Mouse (Mus musculus) forebrain, embryonic 15.5 days (tissue): ENCODE results near the gene Ceacam16. TPM values are rescaled to one million over a fixed set of nuclear protein-coding genes. Genes with fewer than 3 reads are reported as not detected.

Experiments
- ATAC-seq: fragments of 200-750 bp; cut with Nextera tagmentation; replicated peaks from 2 replicates; pipeline ENCODE4 v1.8.0; 2017; ENCODE audit warnings: mild to moderate bottlenecking, moderate TSS enrichment, moderate library complexity
- H3K27ac ChIP-seq: fragments of 300-500 bp; sonication (generic); replicated peaks from 2 replicates; pipeline ENCODE4 v1.5.1; 2015; ENCODE audit warnings: mild to moderate bottlenecking, inconsistent platforms
- H3K27me3 ChIP-seq: fragments of 300-500 bp; sonication (generic); 2 replicates; pipeline ENCODE4 v1.6.1; 2015; ENCODE audit warnings: inconsistent platforms
- H3K36me3 ChIP-seq: fragments of 300-500 bp; sonication (generic); 2 replicates; pipeline ENCODE4 v1.6.1; 2015; ENCODE audit warnings: mild to moderate bottlenecking, inconsistent platforms
- H3K4me1 ChIP-seq: fragments of 300-500 bp; sonication (generic); 2 replicates; pipeline ENCODE4 v1.6.1; 2015; ENCODE audit warnings: inconsistent platforms
- H3K4me2 ChIP-seq: fragments of 300-500 bp; sonication (generic); replicated peaks from 2 replicates; pipeline ENCODE4 v1.6.1; 2015; ENCODE audit warnings: mild to moderate bottlenecking, inconsistent platforms
- H3K4me3 ChIP-seq: fragments of 300-500 bp; sonication (generic); 2 replicates; pipeline ENCODE4 v1.5.1; 2015; ENCODE audit warnings: mild to moderate bottlenecking, inconsistent platforms
- H3K9ac ChIP-seq: fragments of 300-500 bp; sonication (generic); replicated peaks from 2 replicates; pipeline ENCODE4 v1.6.1; 2015; ENCODE audit warnings: mild to moderate bottlenecking, inconsistent platforms
- H3K9me3 ChIP-seq: fragments of 300-500 bp; sonication (generic); 2 replicates; pipeline ENCODE4 v1.6.1; 2016; ENCODE audit warnings: inconsistent platforms
- WGBS: fragments of 180-500 bp; shearing (Covaris S2); methylation state at CpG from one replicate; pipeline ENCODE4 v1.1.7; 2015; ENCODE audit warnings: mixed read lengths; 5-methylcytosine and 5-hydroxymethylcytosine counted together
- polyA plus RNA-seq: library from polyadenylated mRNA; unstranded; fragments of >200 nt; fragmentation: Nextera tagmentation; extraction: Ambion mirVana; gene quantifications from 2 replicates; pipeline ENCODE4 v1.2.1, GENCODE M21; 2015

Ceacam16 gene
- polyA plus RNA-seq, 1 experiment from 2014 or later = 0.50 TPM

GRCm38 (mm10) chr7:19865246-19866036 is 4.3 kb upstream of the Ceacam16 start:
- Histone ChIP-seq H3K27me3 (no peaks in the 10 kb centered on the region), H3K9ac (no peak overlapping the region), H3K27ac (no peak overlapping the region), H3K4me3 (no peak overlapping the region), H3K4me1 (no peaks in the 10 kb centered on the region), H3K36me3 (no peaks in the 10 kb centered on the region), H3K9me3 (no peaks in the 10 kb centered on the region), H3K4me2 (no peak overlapping the region)
- WGBS = 84% methylated on average over 8 of the region's 8 CpGs
- ATAC-seq = no peak

DNA sequence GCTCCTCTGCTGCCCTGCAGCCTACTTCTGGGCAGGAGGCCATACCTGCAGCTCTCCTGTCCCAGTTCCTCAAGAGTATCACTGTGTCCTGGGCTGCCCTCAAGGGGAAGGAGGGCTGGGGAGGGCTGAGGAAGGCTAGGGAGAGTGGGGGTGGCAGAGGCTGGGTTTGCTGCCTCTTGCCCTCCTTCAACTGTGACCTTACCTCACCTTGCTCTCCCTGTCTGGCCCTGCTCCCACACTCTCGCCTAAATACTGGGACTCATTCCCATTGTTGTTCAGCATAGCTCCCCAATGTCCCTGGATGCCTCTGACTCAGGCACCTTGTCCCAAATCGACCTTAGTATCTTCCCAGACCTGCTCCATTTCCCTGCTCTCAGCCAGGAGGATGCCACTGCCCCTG is 3.1 kb upstream of the Ceacam16 start:
- WGBS = 19% methylated on average over 2 of the region's 2 CpGs
- H3K4me2 ChIP-seq = no peak overlapping the region
- H3K36me3 ChIP-seq = no peaks in the 10 kb centered on the region
- no peak overlapping the region for H3K9ac ChIP-seq
- no peaks in the 10 kb centered on the region for H3K4me1 ChIP-seq
- ATAC-seq = no peak
- H3K27ac ChIP-seq = no peak overlapping the region
- no peaks in the 10 kb centered on the region for H3K9me3 ChIP-seq
- H3K4me3 ChIP-seq = no peak overlapping the region
- H3K27me3 ChIP-seq = no peaks in the 10 kb centered on the region

DNA sequence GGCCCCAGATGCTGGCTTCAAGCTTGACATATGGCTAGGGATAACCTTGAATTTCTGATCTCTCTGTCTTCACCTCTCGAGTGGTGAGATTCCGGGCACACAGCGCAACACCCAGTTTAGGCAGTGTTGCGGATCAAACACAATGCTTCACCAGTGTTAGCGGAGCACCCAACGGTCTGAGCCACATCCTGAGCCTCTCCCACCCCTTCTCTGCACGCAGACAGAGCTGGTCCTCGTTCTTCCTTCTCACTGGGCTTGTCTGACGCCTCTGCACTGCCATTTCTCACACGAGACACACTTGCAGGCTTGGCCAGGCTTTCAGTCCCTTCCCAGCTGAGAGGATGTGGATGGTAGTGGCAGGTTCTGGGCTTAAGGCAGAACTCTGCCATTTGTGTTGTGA is 1.4 kb downstream of the Ceacam16 start:
- WGBS = 73% methylated on average over 10 of the region's 10 CpGs
- no peak for ATAC-seq

DNA sequence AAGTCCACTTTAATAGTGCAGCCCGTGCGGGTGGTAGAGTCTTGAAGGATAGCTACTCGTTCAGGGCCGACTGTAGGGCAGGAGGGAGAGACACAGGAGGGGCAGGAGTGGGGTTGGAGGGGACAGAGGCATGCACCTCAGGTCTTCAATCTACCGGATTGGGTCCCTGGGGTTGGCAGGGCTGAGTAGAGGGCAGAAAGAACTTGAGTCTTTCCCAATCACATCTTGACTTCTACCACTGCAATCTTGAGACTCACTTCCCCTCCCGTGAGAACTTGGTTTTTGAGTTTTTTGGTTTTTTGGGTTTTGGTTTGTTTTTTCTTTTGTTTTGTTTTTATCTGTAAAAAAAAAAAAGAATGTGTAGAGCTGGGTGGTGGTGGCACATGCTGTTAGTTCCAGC is 4.8 kb downstream of the Ceacam16 start:
- no peaks in the 10 kb centered on the region for H3K36me3 ChIP-seq
- H3K4me3 ChIP-seq = no peak overlapping the region
- peaks cover 8% of the 10 kb centered on the region; the same call in 1 of the 2 replicates for H3K4me1 ChIP-seq
- no peaks in the 10 kb centered on the region; the same call in 1 of the 2 replicates for H3K27me3 ChIP-seq
- no peak overlapping the region for H3K4me2 ChIP-seq
- H3K9ac ChIP-seq = no peak overlapping the region
- ATAC-seq = no peak
- H3K9me3 ChIP-seq = no peaks in the 10 kb centered on the region
- H3K27ac ChIP-seq = no peak overlapping the region
- WGBS = 93% methylated on average over 6 of the region's 6 CpGs

More for the DNA sequence above, 1.4 kb downstream of the Ceacam16 start:
- Histone ChIP-seq H3K4me2 (no peak overlapping the region), H3K4me1 (no peaks in the 10 kb centered on the region), H3K27ac (no peak overlapping the region), H3K9ac (no peak overlapping the region), H3K4me3 (no peak overlapping the region), H3K36me3 (no peaks in the 10 kb centered on the region), H3K27me3 (no peaks in the 10 kb centered on the region), H3K9me3 (no peaks in the 10 kb centered on the region)

DNA sequence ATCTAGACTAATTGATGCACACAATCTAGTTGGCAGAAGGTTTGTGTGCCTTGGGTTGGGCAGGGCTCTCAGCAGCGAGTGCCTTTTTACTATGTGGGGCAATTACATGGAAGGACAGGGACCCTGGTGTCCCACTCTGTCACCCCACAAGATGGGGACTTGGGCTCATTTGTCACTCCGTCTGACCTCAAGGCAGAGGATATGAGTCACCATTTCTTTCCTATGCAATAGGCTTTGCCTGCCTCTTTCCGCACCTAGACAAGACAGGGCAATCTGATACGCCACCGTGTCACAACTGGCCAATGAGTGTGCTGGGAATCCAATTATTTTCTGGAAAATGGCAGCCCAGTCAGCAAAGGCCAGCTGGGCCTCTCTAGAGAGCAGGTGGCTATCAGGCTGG is 5.4 kb downstream of the Ceacam16 start:
- no peak overlapping the region for H3K4me3 ChIP-seq
- H3K4me2 ChIP-seq = no peak overlapping the region
- no peaks in the 10 kb centered on the region; the same call in 1 of the 2 replicates for H3K27me3 ChIP-seq
- H3K9ac ChIP-seq = no peak overlapping the region
- no peaks in the 10 kb centered on the region for H3K9me3 ChIP-seq
- no peak overlapping the region for H3K27ac ChIP-seq
- WGBS = 84% methylated on average over 5 of the region's 5 CpGs
- H3K4me1 ChIP-seq = peaks cover 8% of the 10 kb centered on the region; the same call in 1 of the 2 replicates
- ATAC-seq = no peak
- H3K36me3 ChIP-seq = no peaks in the 10 kb centered on the region

DNA sequence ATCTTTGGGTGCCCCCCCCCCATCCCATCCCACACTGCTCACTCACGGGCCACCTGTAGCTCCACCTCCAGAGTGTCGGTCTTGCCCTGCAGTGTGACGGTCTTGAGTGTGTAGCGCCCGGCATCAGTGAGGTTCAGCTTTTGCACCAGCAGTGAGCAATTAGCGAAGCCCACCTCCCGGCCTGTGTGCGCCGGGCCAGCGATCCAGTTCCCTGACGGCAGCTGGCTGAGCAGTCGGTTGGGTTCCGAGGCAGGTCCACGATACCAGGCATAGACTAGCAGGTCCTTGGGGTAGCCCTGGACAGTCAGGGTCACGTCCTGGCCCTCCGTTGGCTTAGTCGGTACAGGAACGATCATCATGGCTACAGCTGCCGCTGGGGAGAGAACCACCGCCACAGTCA is 7.6 kb downstream of the Ceacam16 start:
- peaks cover 8% of the 10 kb centered on the region; the same call in 1 of the 2 replicates for H3K4me1 ChIP-seq
- no peak overlapping the region for H3K4me3 ChIP-seq
- H3K27me3 ChIP-seq = no peaks in the 10 kb centered on the region; the same call in 1 of the 2 replicates
- no peaks in the 10 kb centered on the region for H3K36me3 ChIP-seq
- no peaks in the 10 kb centered on the region for H3K9me3 ChIP-seq
- H3K9ac ChIP-seq = no peak overlapping the region
- WGBS = 92% methylated on average over 20 of the region's 20 CpGs
- no peak overlapping the region for H3K4me2 ChIP-seq
- no peak overlapping the region for H3K27ac ChIP-seq
- ATAC-seq = no peak

GRCm38 (mm10) chr7:19851858-19852570 is 9.1 kb downstream of the Ceacam16 start, which contains the start of gene Gm19345:
TSS of gene Gm19345 (plus strand) at chr7:19852003.
- ATAC-seq = peak; percentile 83
- Histone ChIP-seq H3K4me3 (peak within 1 kb of the TSS; percentile 48), H3K27ac (no peak within 1 kb of the TSS), H3K4me2 (peak within 1 kb of the TSS; percentile 57), H3K9ac (peak within 1 kb of the TSS; percentile 61), H3K36me3 (no peaks in the 10 kb centered on the region), H3K27me3 (no peaks in the 10 kb centered on the region; the same call in 1 of the 2 replicates), H3K4me1 (peaks cover 8% of the 10 kb centered on the region; the same call in 1 of the 2 replicates), H3K9me3 (no peaks in the 10 kb centered on the region)
- 2% methylated on average over 33 of the region's 33 CpGs for WGBS

DNA sequence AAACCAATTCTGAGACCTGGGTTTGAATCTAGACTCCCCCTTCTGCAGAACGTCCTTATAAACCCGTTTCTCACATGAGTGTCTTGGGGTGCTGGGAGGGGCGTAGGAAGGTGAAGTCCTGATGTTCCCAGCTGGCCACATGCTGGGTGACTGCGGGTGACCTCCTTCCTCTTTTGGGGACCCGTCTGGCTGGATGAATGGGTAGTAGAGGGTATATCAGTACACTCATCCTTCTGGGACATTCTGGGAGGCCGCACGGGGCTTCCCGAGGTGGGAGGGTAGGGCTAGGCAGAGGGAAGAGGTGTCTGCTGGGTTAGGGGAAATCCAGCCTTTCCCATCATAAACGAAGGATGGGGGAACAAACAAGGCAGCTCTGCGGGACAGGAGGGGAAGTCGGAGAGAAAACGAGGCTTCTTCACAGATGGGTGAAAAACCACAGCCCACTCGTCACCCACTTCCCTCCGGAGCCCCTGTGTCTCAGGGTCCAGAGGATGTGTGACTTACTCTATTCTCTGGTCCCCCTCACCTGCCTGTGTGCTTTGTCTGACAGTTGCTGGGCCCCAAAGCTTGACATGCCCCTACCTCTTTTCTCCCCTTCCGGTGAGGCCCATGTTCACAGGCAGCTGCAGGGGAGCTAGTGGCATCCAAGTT is 16.5 kb downstream of the Ceacam16 start:
- no peak overlapping the region for H3K4me2 ChIP-seq
- H3K27ac ChIP-seq = no peak overlapping the region
- no peaks in the 10 kb centered on the region for H3K4me1 ChIP-seq
- H3K9me3 ChIP-seq = no peaks in the 10 kb centered on the region
- H3K9ac ChIP-seq = no peak overlapping the region
- ATAC-seq = no peak
- WGBS = 70% methylated on average over 15 of the region's 15 CpGs
- H3K36me3 ChIP-seq = no peaks in the 10 kb centered on the region
- peaks cover 6% of the 10 kb centered on the region; the same call in 1 of the 2 replicates for H3K27me3 ChIP-seq
- no peak overlapping the region for H3K4me3 ChIP-seq

GRCm38 (mm10) chr7:19843561-19843960 is 17.5 kb downstream of the Ceacam16 start:
- H3K9ac ChIP-seq = no peak overlapping the region
- 5% methylated on average over 11 of the region's 11 CpGs for WGBS
- no peak overlapping the region for H3K4me3 ChIP-seq
- no peaks in the 10 kb centered on the region for H3K4me1 ChIP-seq
- no peaks in the 10 kb centered on the region for H3K9me3 ChIP-seq
- no peak overlapping the region for H3K4me2 ChIP-seq
- no peak overlapping the region for H3K27ac ChIP-seq
- 0 out of 2 replicates have a peak, but pooled peaks have one; percentile 41 for ATAC-seq
- H3K27me3 ChIP-seq = peaks cover 6% of the 10 kb centered on the region; the same call in 1 of the 2 replicates
- H3K36me3 ChIP-seq = no peaks in the 10 kb centered on the region

GRCm38 (mm10) chr7:19842885-19843504 is 18.1 kb downstream of the Ceacam16 start:
- Histone ChIP-seq H3K27me3 (peaks cover 6% of the 10 kb centered on the region; the same call in 1 of the 2 replicates), H3K4me3 (no peak overlapping the region), H3K27ac (no peak overlapping the region), H3K4me2 (no peak overlapping the region), H3K36me3 (no peaks in the 10 kb centered on the region), H3K4me1 (no peaks in the 10 kb centered on the region), H3K9me3 (no peaks in the 10 kb centered on the region), H3K9ac (no peak overlapping the region)
- ATAC-seq = no peak
- 29% methylated on average over 19 of the region's 19 CpGs for WGBS

DNA sequence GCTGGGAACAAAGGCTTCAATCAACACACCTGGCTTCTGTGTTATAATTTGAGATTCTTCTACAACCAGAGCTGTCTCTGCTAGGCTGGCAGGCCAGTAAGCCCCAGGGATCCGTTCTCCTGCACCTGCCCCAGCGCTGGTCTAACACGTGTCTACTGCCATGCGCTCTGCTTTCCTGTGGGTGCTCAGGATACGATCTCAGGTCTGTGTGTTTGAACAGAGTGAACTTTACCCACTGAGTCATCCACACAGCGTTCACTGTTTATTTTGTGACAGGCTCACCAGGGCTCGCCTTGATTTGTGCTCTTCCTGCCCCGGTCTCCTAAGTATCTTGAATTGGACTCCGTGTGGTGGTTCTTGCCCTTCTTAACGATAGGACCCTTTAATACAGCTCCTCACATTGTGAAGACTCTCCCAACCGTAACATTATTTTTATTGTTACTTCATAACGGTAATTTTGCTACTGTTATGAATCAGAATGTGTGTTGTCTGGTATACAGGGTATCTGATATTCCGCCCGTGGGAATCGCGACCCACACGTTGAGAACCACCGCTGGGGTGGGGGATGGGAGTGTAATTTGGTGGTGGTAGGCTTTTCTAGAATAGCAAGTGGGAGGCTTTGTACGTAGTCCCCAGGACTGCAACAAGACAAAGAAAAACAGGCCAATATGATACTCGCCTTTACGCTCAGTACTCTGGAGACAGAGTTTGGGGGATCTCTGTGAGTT is 19.2 kb downstream of the Ceacam16 start:
- WGBS = 84% methylated on average over 21 of the region's 21 CpGs
- ATAC-seq = no peak
- H3K4me1 ChIP-seq = no peaks in the 10 kb centered on the region
- no peak overlapping the region for H3K4me3 ChIP-seq
- H3K27ac ChIP-seq = no peak overlapping the region
- H3K4me2 ChIP-seq = no peak overlapping the region
- no peaks in the 10 kb centered on the region for H3K9me3 ChIP-seq
- no peak overlapping the region for H3K9ac ChIP-seq
- H3K36me3 ChIP-seq = no peaks in the 10 kb centered on the region
- H3K27me3 ChIP-seq = peaks cover 6% of the 10 kb centered on the region; the same call in 1 of the 2 replicates
